Mouse (Mus musculus): ENCODE data around the gene Msln.

- TF ChIP-seq CTCF (IDR thresholded peaks at IDR 0.05; ENCODE audit: low read depth, low read length) (no peak), POLR2A (IDR thresholded peaks at IDR 0.05; ENCODE audit: insufficient read depth, low read length) (no peak), EP300 (IDR thresholded peaks at IDR 0.05; ENCODE audit: insufficient read depth, low read depth, low read length) (no peak)
These were observed 38.4 kb upstream of the Msln start, which contains the start of gene Fam173a for GRCm38 (mm10) chr17:25792615-25793014.
